Mouse (Mus musculus) bone marrow macrophage, adult 2 months (primary cell): Measurements from ENCODE around the gene Ccdc71. TPM values are rescaled to one million over a fixed set of nuclear protein-coding genes. Genes with fewer than 3 reads are reported as not detected.

Experiments
- H3K27ac ChIP-seq: 2 replicates; pipeline ENCODE4 v1.5.1; 2012; ENCODE audit warnings: low read depth, low read length; ENCODE audit not compliant: insufficient read depth
- H3K4me1 ChIP-seq: 2 replicates; pipeline ENCODE4 v1.6.1; 2012; ENCODE audit warnings: low read length; ENCODE audit not compliant: control insufficient read depth, insufficient read depth
- H3K4me3 ChIP-seq: 2 replicates; pipeline ENCODE4 v1.5.1; 2012; ENCODE audit warnings: mild to moderate bottlenecking, low read length, moderate library complexity; ENCODE audit not compliant: insufficient read depth
- CTCF ChIP-seq: IDR thresholded peaks from 2 replicates; pipeline ENCODE4 v1.5.1; 2012; ENCODE audit warnings: low read depth, mild to moderate bottlenecking, low read length, moderate library complexity
- POLR2A ChIP-seq: IDR thresholded peaks from 2 replicates; pipeline ENCODE4 v1.6.1; 2012; ENCODE audit warnings: mild to moderate bottlenecking, low read depth, low read length, borderline replicate concordance
- polyA plus RNA-seq: library from polyadenylated mRNA; stranded (reverse); fragments of >200 nt; gene quantifications from 2 replicates; pipeline ENCODE4 v1.2.4, GENCODE M21; 2012; ENCODE audit not compliant: missing spikeins, insufficient read depth, insufficient read length

Gene Ccdc71
- polyA plus RNA-seq: 17.3 and 18.1 TPM in 2 replicates

- TF ChIP-seq POLR2A: no peak
- TF ChIP-seq CTCF: no peak
- Histone ChIP-seq H3K4me3 (peak within 1 kb of the TSS; percentile 73), H3K4me1 (peaks cover 21% of the 10 kb centered on the region), H3K27ac (peak within 1 kb of the TSS; percentile 49)
These were observed at the start of gene Ccdc71 for GRCm38 (mm10) chr9:108460319-108461178. Gene Ccdc71, plus strand, starts transcription at chr9:108460527.

GRCm38 (mm10) chr9:108411381-108411942 is 48.9 kb upstream of the Ccdc71 start:
- TF ChIP-seq POLR2A: no peak
- TF ChIP-seq CTCF: no peak
- Histone ChIP-seq H3K4me1 (no peaks in the 10 kb centered on the region), H3K27ac (no peak overlapping the region), H3K4me3 (no peak overlapping the region)

GRCm38 (mm10) chr9:108412221-108412620 is 48.1 kb upstream of the Ccdc71 start:
- no peak overlapping the region for H3K27ac ChIP-seq
- TF ChIP-seq POLR2A: no peak
- no peak for TF ChIP-seq CTCF
- H3K4me1 ChIP-seq: no peaks in the 10 kb centered on the region
- no peak overlapping the region for H3K4me3 ChIP-seq

- TF ChIP-seq POLR2A (no peak), CTCF (no peak)
- Histone ChIP-seq H3K27ac (no peak within 1 kb of the TSS), H3K4me1 (no peaks in the 10 kb centered on the region)
These were observed 31.9 kb upstream of the Ccdc71 start, which contains the start of gene Ccdc36 for GRCm38 (mm10) chr9:108428384-108428783. Gene Ccdc36, minus strand, starts transcription at chr9:108428484.

GRCm38 (mm10) chr9:108431431-108432067 is 28.8 kb upstream of the Ccdc71 start:
- H3K4me3 ChIP-seq: no peak overlapping the region
- H3K27ac ChIP-seq: no peak overlapping the region
- no peak for TF ChIP-seq POLR2A
- TF ChIP-seq CTCF: no peak
- H3K4me1 ChIP-seq: no peaks in the 10 kb centered on the region

More at GRCm38 (mm10) chr9:108428384-108428783, 31.9 kb upstream of the Ccdc71 start, which contains the start of gene Ccdc36:
- no peak within 1 kb of the TSS for H3K4me3 ChIP-seq

GRCm38 (mm10) chr9:108436182-108436581 is 24.1 kb upstream of the Ccdc71 start, which contains the start of gene BC048562:
Gene BC048562, plus strand, starts transcription at chr9:108436482.
- TF ChIP-seq POLR2A: no peak
- no peak for TF ChIP-seq CTCF

GRCm38 (mm10) chr9:108439176-108439575 is 21.2 kb upstream of the Ccdc71 start:
- Histone ChIP-seq H3K4me1 (peaks cover 10% of the 10 kb centered on the region), H3K27ac (no peak overlapping the region), H3K4me3 (no peak overlapping the region)
- TF ChIP-seq CTCF: no peak

More at GRCm38 (mm10) chr9:108436182-108436581, 24.1 kb upstream of the Ccdc71 start, which contains the start of gene BC048562:
- Histone ChIP-seq H3K27ac (no peak within 1 kb of the TSS), H3K4me1 (peaks cover 3% of the 10 kb centered on the region; the same call in 1 of the 2 replicates), H3K4me3 (no peak within 1 kb of the TSS)

GRCm38 (mm10) chr9:108440485-108440884 is 19.8 kb upstream of the Ccdc71 start:
- H3K4me1 ChIP-seq: peaks cover 10% of the 10 kb centered on the region
- no peak overlapping the region for H3K4me3 ChIP-seq
- H3K27ac ChIP-seq: no peak overlapping the region
- TF ChIP-seq CTCF: no peak
- TF ChIP-seq POLR2A: no peak

- no peak for TF ChIP-seq CTCF
- no peak for TF ChIP-seq POLR2A
- H3K4me3 ChIP-seq: no peak overlapping the region
- H3K4me1 ChIP-seq: peaks cover 10% of the 10 kb centered on the region
- no peak overlapping the region for H3K27ac ChIP-seq
These were observed 18.9 kb upstream of the Ccdc71 start for GRCm38 (mm10) chr9:108441236-108441919.
